Mouse (Mus musculus) cerebellum, adult (tissue): Measurements from ENCODE around the gene Cactin.

ENCODE experiments used
- ATAC-seq: cut with Nextera tagmentation; 2 replicates; pipeline ENCODE4 v1.9.2; 2017; ENCODE audit warnings: mild to moderate bottlenecking, moderate library complexity, mixed read lengths; ENCODE audit not compliant: insufficient number of reproducible peaks, low FRiP score, low TSS enrichment

Gene Cactin

GRCm38 (mm10) chr10:81362336-81362949 is 41.5 kb downstream of the Cactin start:
- no peak for ATAC-seq

GRCm38 (mm10) chr10:81363436-81364346 is 42.8 kb downstream of the Cactin start:
- ATAC-seq = no peak

GRCm38 (mm10) chr10:81364666-81365065 is 43.8 kb downstream of the Cactin start:
- no peak for ATAC-seq

- ATAC-seq = no peak
Measured at GRCm38 (mm10) chr10:81365073-81365472, 44.2 kb downstream of the Cactin start.

GRCm38 (mm10) chr10:81365672-81366476 is 45.0 kb downstream of the Cactin start, which contains the start of gene 4930404N11Rik:
Gene 4930404N11Rik, minus strand, starts transcription at chr10:81365816.
- ATAC-seq = no peak

- ATAC-seq = no peak
Measured at GRCm38 (mm10) chr10:81366477-81367206, 45.7 kb downstream of the Cactin start.

GRCm38 (mm10) chr10:81367207-81367495 is 46.2 kb downstream of the Cactin start:
- ATAC-seq = no peak

GRCm38 (mm10) chr10:81375322-81375721 is 54.4 kb downstream of the Cactin start:
- ATAC-seq = no peak
